Mouse (Mus musculus): ENCODE measurements around the gene Rabgap1l.

The Rabgap1l gene

GRCm38 (mm10) chr1:160792686-160793355 lies at the start of gene Rabgap1l:
Rabgap1l (minus strand) TSS chr1:160793211.
- DNase-seq (ENCODE audit: low read depth, low spot score), result peak; percentile 88

DNA sequence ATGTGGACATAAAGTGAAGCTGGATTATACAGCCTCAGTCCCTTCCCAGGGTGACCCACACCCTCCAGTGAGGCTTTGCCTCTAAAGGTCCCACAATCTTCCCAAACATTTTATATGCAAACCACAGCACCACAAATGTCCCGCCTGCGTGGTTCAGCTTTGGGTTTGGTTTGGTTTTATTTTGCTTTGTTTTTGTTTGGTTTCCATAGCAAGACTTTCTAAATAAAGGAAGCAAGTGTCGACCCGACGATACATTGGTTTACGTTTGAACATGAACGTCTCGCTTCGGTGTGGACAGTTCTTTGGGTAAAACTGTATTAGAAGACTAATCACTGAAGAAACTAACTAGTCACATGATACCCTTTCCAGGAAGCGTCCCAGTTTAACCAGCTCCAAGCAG lies 49.6 kb upstream of the Rabgap1l start:
- DNase-seq (ENCODE audit: low read depth, low spot score), result no peak

GRCm38 (mm10) chr1:160840618-160841017 lies 47.6 kb upstream of the Rabgap1l start:
- DNase-seq (ENCODE audit: low read depth, low spot score), result no peak

DNA sequence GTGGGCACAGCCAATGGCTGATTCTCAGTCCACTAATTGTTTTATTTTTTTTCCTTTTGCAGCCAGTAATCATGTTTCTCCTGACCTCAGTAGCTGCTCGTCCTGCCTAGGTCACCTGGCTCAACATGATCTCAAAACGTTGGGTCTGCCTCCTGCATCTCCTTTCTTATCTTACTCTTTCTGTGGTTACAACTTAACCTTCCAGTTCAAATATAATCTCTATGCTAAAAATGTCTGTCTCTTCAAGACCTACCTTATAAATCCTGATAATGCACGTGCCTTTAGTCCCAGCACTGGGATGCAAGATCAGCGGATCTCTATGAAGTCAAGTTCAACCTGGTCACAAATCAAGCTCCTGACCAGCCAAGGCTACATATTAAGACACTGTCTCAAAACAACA lies 46.1 kb upstream of the Rabgap1l start:
- DNase-seq (ENCODE audit: low read depth, low spot score), result no peak

DNA sequence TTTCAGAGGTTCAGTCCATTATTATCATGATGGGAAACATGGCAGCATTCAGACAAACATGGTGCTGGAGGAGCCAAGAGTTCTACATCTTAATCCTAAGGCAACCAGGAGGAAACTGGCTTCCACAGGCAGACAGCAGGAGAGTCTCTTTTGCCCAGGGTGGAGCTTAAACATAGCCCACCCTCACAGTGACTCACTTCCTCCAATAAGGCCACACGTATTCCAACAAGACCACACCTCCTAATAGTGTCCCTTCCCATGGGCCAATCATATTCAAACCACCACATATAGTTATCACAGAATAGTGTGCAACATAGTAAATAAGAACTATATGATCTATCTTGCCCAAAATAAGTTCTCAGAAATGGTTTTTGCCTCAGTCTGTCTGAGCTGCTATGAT lies 41.4 kb upstream of the Rabgap1l start:
- DNase-seq (ENCODE audit: low read depth, low spot score), result no peak

- DNase-seq (ENCODE audit: low read depth, low spot score), result no peak
Measured at GRCm38 (mm10) chr1:160832267-160833021, 39.4 kb upstream of the Rabgap1l start.

DNA sequence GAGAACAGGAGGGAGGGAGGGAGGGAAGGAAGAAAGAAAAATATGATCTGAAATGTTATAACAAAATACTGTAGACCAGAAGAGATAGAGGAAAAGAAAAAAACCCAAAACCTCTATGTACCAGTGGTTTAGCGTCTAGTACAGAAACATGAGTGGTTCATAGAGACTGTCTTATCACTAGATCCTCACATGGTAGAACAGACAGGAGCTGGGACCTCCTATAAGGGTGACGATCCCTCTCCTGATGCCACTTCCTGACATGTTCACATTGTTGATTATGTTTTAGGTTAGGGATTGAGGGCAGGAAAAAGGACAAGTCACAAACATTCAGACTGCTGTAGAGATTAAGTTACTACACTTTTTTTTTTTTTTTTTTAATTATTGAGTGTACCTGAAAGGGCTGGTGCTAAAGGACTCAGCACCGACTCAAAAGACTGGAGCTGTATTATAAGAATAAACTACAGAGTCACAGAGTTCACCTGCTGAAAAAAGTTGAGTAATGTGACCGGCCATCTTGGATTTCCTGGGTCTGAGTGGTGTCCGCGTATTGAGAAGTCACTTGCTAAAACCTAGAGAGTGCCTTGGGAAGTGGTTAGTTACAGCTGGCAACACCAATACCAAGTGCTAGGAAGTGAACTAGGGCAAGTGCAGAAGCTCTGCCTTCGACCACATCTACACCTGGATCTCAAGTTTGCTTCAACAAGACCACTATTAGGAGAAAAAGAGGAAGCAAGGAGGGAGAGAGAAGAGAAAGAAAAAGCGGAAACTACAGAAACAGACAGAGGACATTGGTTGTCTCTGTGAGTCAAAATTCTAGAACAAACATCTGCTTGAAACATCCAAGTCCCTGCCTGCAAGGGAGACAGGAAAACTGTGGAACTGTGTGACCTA lies 37.8 kb upstream of the Rabgap1l start:
- DNase-seq (ENCODE audit: low read depth, low spot score), result no peak

- DNase-seq (ENCODE audit: low read depth, low spot score), result no peak
Measured at GRCm38 (mm10) chr1:160825441-160825856, 32.4 kb upstream of the Rabgap1l start.

DNA sequence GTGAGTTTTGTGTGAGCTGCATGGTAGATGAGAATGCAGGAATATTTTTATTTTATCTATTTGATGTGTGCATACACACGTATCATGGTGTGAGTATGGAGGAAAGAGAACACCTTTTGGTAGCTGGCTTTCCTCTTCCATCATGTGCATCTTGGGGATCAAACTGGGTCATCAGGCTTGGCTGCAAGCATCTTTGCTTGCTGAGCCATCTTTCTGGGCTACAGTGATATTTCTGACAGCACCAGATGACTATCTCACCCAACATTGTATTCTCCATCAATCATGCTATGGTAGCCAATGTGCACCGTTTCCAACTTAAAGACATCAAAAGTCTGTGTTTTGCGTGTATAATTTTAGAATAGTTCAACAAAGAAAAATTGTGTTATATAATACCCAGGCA lies 30.6 kb upstream of the Rabgap1l start:
- no peak for DNase-seq (ENCODE audit: low read depth, low spot score)

GRCm38 (mm10) chr1:160814198-160814597 lies 21.2 kb upstream of the Rabgap1l start:
- DNase-seq (ENCODE audit: low read depth, low spot score), result no peak

GRCm38 (mm10) chr1:160812428-160812827 lies 19.4 kb upstream of the Rabgap1l start:
- DNase-seq (ENCODE audit: low read depth, low spot score), result no peak

DNA sequence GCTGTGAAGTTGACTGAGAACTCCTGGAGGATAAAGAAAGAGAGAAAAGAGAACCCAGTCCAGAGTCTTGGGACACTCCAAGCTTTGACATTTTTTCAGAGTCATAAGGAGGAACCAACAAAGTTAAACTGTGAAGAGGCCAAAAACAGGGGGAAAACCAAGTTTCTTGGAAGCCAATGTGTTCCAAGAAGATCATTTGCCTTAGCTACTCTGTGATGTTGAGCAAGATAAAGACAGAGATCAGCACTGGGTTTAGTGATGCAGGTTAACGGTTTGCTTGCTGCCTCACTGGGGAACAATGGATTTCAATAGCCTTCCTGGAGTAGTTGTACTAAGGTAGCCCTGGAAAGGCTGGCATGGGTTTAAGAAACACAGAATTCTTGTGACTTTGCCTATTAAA lies 18.9 kb upstream of the Rabgap1l start:
- DNase-seq (ENCODE audit: low read depth, low spot score), result no peak

- DNase-seq (ENCODE audit: low read depth, low spot score), result no peak
Measured at GRCm38 (mm10) chr1:160805268-160805667, 12.3 kb upstream of the Rabgap1l start.

DNA sequence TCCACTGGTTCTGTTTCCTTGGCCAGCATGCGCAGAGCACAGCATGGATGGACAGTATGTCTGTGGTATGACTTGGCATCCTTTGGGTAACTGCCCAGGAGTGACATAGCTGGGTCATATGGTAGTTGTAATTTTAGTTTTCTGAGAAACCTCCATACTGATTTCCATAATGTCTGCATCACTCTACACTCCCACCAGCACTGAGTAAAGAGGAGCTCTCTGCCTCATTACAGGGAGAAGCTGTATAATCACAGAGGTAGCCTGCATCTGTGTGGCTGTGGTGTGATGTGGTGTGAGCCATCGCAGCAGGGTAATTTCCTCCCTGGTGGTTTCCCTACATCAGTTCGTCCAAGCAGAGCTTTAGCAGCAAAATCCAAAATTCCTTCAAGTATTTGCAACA lies 7.0 kb upstream of the Rabgap1l start:
- DNase-seq (ENCODE audit: low read depth, low spot score), result no peak

GRCm38 (mm10) chr1:160795016-160795415 lies 2.0 kb upstream of the Rabgap1l start:
- no peak for DNase-seq (ENCODE audit: low read depth, low spot score)

DNA sequence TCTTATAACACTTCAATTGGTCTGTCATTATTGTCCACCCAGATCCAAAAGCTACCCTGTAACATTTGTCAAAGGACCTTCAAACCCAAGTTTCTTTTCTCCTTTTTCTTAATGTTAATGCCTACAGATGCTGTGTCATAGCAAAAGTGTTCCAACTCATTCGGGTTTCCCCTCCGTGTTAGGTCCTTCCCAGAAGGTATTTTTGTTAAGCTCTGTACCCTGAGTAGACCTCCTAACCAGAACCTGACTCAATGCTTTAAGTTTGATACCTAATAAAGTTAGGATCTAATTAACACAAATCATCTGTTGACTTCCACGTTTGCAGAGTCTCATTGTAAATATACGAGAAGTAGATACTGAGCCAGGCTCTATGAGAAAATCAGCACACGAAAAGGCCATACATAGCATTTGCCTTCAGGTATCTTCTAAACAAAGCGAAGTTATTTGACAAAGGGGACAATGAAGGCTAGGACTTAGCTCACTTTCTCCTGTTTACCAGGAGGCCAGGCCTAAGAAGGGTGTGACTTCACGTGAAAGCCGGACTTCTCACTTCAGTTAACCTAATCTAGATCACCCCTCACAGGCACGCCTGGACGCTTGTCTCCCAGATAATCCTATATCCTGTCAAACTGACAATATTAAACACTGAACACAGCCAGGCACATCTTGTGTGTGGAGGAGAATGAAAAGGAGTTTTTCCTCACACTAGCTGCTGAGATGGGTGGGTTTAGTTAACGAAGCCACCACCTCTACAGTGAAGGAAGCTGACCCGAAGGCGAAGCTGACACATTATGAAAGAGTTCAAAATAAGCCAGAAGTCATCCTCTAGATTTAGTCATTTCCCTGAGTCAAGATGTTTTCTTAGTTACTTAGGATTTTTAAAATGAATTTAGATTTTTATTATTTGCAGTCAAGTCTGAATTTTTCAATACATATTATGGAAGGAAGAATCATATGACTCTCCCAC lies 1.1 kb upstream of the Rabgap1l start:
- no peak for DNase-seq (ENCODE audit: low read depth, low spot score)

DNA sequence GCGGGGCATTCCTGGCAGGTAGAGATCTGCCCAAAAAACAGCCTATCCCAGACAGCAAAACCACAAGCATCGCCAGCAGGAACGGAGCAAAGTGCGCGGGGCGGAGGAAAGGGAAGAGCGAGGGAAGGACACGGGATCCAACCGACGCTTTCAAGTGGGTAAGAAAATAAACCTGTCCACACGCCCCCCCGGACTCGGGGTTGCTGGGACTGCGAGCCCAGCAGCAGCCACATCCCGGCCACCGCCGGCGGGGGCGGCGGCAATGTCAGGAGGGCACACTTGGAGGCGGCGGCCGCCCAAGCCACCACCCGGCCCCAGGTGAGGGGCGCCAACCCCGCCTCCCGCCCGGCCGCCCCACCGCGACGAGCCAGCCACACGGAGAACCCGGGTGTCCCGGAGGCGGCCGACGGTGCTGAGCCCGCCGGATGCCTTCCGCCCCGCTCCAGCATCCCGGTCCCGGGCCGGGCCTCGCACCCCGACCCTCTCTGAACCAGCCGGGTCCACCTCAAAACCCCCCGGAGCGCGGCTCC lies 790 bp downstream of the Rabgap1l start:
- DNase-seq (ENCODE audit: low read depth, low spot score), result no peak

- no peak for DNase-seq (ENCODE audit: low read depth, low spot score)
Measured at GRCm38 (mm10) chr1:160791381-160792155, 1.4 kb downstream of the Rabgap1l start.

DNA sequence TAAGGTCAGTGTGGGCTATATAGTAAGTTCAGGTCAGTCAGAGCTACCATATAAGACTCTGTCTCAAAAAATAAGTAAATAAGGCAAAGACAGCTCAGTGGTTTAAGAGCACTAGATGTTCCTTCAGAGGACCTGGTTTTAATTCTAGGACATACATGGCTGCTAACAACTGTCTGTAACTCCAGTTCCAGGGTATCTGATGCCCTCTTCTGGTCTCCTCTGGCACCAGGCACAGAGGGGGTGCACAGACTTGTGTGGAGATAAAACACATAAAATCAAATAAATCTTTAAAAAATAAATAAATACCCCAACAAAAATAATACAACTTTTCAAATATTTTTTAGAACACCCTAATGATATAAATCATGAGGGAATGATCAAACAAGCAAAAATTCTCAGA lies 2.4 kb downstream of the Rabgap1l start:
- no peak for DNase-seq (ENCODE audit: low read depth, low spot score)

- no peak for DNase-seq (ENCODE audit: low read depth, low spot score)
Measured at GRCm38 (mm10) chr1:160789876-160790275, 3.1 kb downstream of the Rabgap1l start.

Measured in retina, adult 2 months (tissue).